8 mouse cellular contexts compared by ENCODE assay signal in genomic region chr8:122526526-122527170, GRCm38 (mm10). TPM values are rescaled to one million over a fixed set of nuclear protein-coding genes. Genes with fewer than 3 reads are reported as not detected.
DNase-seq lines count a peak whose midpoint lies in the region; ATAC-seq and TF ChIP-seq lines count a peak whose summit lies in the region.
"Had no signal": no experiment of that assay in that cellular context is flagged by ENCODE, and none has a peak within 500 bp of the region (broad histone marks: within the 10 kb centered on the region; RNA-seq: fewer than 3 reads in every experiment).

No protein-coding gene starts in this region.

- no peak overlapping the region for H3K4me3 ChIP-seq in ES-Bruce4 (ENCODE audit: low read depth, low read length)
- H3K4me3 ChIP-seq in embryonic facial prominence, embryonic 13.5 days, result no peak overlapping the region
- no peak overlapping the region for H3K4me3 ChIP-seq in kidney, embryonic 15.5 days (replicated peaks)
- no peak overlapping the region for H3K4me3 ChIP-seq in lung, embryonic 15.5 days
- no peak overlapping the region for H3K4me3 ChIP-seq in hindbrain, postnatal 0 days (ENCODE audit: low read length)
- H3K4me3 ChIP-seq: hindbrain, embryonic 13.5 days had no signal

- WGBS in embryonic facial prominence, embryonic 13.5 days, result 63% methylated on average over 7 of the region's 7 CpGs
- WGBS in kidney, embryonic 15.5 days, result 51% methylated on average over 7 of the region's 7 CpGs
- 32% methylated on average over 7 of the region's 7 CpGs for WGBS in lung, embryonic 15.5 days
- WGBS in hindbrain, postnatal 0 days, result 69% methylated on average over 7 of the region's 7 CpGs

- no peaks in the 10 kb centered on the region for H3K9me3 ChIP-seq in ES-Bruce4 (replicated peaks; ENCODE audit: control insufficient read depth, insufficient read depth, low read length, poor library complexity, severe bottlenecking)
- H3K9me3 ChIP-seq in embryonic facial prominence, embryonic 13.5 days, result no peaks in the 10 kb centered on the region
- no peaks in the 10 kb centered on the region for H3K9me3 ChIP-seq in kidney, embryonic 15.5 days (replicated peaks)
- no peaks in the 10 kb centered on the region for H3K9me3 ChIP-seq in lung, embryonic 15.5 days
- no peaks in the 10 kb centered on the region for H3K9me3 ChIP-seq in hindbrain, postnatal 0 days (ENCODE audit: low read length)
- H3K9me3 ChIP-seq: hindbrain, embryonic 13.5 days had no signal

- peaks cover 18% of the 10 kb centered on the region for H3K4me1 ChIP-seq in ES-Bruce4 (ENCODE audit: control insufficient read depth, insufficient read depth, low read length)
- peaks cover 47% of the 10 kb centered on the region for H3K4me1 ChIP-seq in embryonic facial prominence, embryonic 13.5 days
- H3K4me1 ChIP-seq in kidney, embryonic 15.5 days, result peaks cover 66% of the 10 kb centered on the region
- H3K4me1 ChIP-seq in lung, embryonic 15.5 days, result peaks cover 70% of the 10 kb centered on the region
- H3K4me1 ChIP-seq in hindbrain, postnatal 0 days (ENCODE audit: insufficient read depth, low read length), result peaks cover 22% of the 10 kb centered on the region

- no peak overlapping the region for H3K4me2 ChIP-seq in embryonic facial prominence, embryonic 13.5 days
- no peak overlapping the region for H3K4me2 ChIP-seq in kidney, embryonic 15.5 days
- H3K4me2 ChIP-seq in lung, embryonic 15.5 days, result no peak overlapping the region
- no peak overlapping the region for H3K4me2 ChIP-seq in hindbrain, postnatal 0 days (ENCODE audit: low read depth, low read length)
- H3K4me2 ChIP-seq: hindbrain, embryonic 13.5 days had no signal

- TF ChIP-seq CTCF in ES-Bruce4 (IDR thresholded peaks at IDR 0.05; ENCODE audit: low read depth, low read length), result no peak
- TF ChIP-seq CTCF in hindbrain, postnatal 0 days (IDR thresholded peaks at IDR 0.05; ENCODE audit: low read depth), result no peak

- no peak for TF ChIP-seq EP300 in ES-Bruce4 (IDR thresholded peaks at IDR 0.05; ENCODE audit: insufficient read depth, low read depth, low read length)

- TF ChIP-seq POLR2A in ES-Bruce4 (IDR thresholded peaks at IDR 0.05; ENCODE audit: insufficient read depth, low read length), result no peak

- no peak for ATAC-seq in embryonic facial prominence, embryonic 13.5 days (ENCODE audit: insufficient number of reproducible peaks, insufficient read depth, low FRiP score, low TSS enrichment, low read depth)
- peak; percentile 12; the same call in 1 of the 2 replicates for ATAC-seq in kidney, embryonic 15.5 days (replicated peaks; ENCODE audit: low FRiP score)
- ATAC-seq in lung, embryonic 15.5 days (ENCODE audit: borderline replicate concordance, extremely low read depth, low FRiP score, low TSS enrichment), result peak; percentile 49; the same call in 1 of the 2 replicates
- ATAC-seq in megakaryocyte progenitor cell, adult 5-6 weeks (replicated peaks; ENCODE audit: poor library complexity), result no peak
- no peak for ATAC-seq in erythroid progenitor cell, adult 5-6 weeks (replicated peaks; ENCODE audit: low FRiP score, poor library complexity, severe bottlenecking)
- no peak for ATAC-seq in hindbrain, postnatal 0 days

- no peaks in the 10 kb centered on the region for H3K36me3 ChIP-seq in ES-Bruce4 (ENCODE audit: control insufficient read depth, insufficient read depth, low read length, poor library complexity, severe bottlenecking)
- peaks cover 7% of the 10 kb centered on the region; the same call in 1 of the 2 replicates for H3K36me3 ChIP-seq in embryonic facial prominence, embryonic 13.5 days
- no peaks in the 10 kb centered on the region for H3K36me3 ChIP-seq in kidney, embryonic 15.5 days
- H3K36me3 ChIP-seq in lung, embryonic 15.5 days, result no peaks in the 10 kb centered on the region
- no peaks in the 10 kb centered on the region for H3K36me3 ChIP-seq in hindbrain, postnatal 0 days (ENCODE audit: insufficient read depth, low read length)
- H3K36me3 ChIP-seq: hindbrain, embryonic 13.5 days had no signal

- H3K27ac ChIP-seq in ES-Bruce4 (ENCODE audit: insufficient read depth, low read length), result peak overlapping the region; percentile 97
- peak overlapping the region; percentile 48; the same call in 1 of the 2 replicates for H3K27ac ChIP-seq in embryonic facial prominence, embryonic 13.5 days
- peak overlapping the region; percentile 87 for H3K27ac ChIP-seq in kidney, embryonic 15.5 days
- peak overlapping the region; percentile 86 for H3K27ac ChIP-seq in lung, embryonic 15.5 days
- H3K27ac ChIP-seq in hindbrain, postnatal 0 days, result no peak overlapping the region
- H3K27ac ChIP-seq: hindbrain, embryonic 13.5 days had no signal

- H3K27me3 ChIP-seq in ES-Bruce4 (ENCODE audit: control insufficient read depth, insufficient read depth, low read length, poor library complexity, severe bottlenecking), result no peaks in the 10 kb centered on the region
- no peaks in the 10 kb centered on the region for H3K27me3 ChIP-seq in embryonic facial prominence, embryonic 13.5 days
- H3K27me3 ChIP-seq in kidney, embryonic 15.5 days, result no peaks in the 10 kb centered on the region
- no peaks in the 10 kb centered on the region for H3K27me3 ChIP-seq in lung, embryonic 15.5 days
- no peaks in the 10 kb centered on the region for H3K27me3 ChIP-seq in hindbrain, postnatal 0 days (ENCODE audit: insufficient read depth, low read length)

- 0 out of 2 replicates have a peak overlapping the region, but pooled peaks have one; percentile 71 for H3K9ac ChIP-seq in ES-Bruce4 (ENCODE audit: low read depth, poor library complexity, severe bottlenecking)
- H3K9ac ChIP-seq in embryonic facial prominence, embryonic 13.5 days, result 0 out of 2 replicates have a peak overlapping the region, but pooled peaks have one; percentile 11
- no peak overlapping the region for H3K9ac ChIP-seq in kidney, embryonic 15.5 days
- H3K9ac ChIP-seq in lung, embryonic 15.5 days, result no peak overlapping the region
- H3K9ac ChIP-seq in hindbrain, postnatal 0 days (replicated peaks; ENCODE audit: low read length), result no peak overlapping the region
- H3K9ac ChIP-seq: hindbrain, embryonic 13.5 days had no signal

- DNase-seq in hindbrain, postnatal 0 days (ENCODE audit: low spot score), result no peak

RNA-seq across cellular contexts. Expression of gene Piezo1, which starts 24.5 kb away (rescaled TPM):
- polyA plus RNA-seq in ES-Bruce4 (2011; ENCODE audit: insufficient read depth, insufficient read length, low read depth, missing spikeins), result 59.4 and 61.6 TPM in 2 replicates
- polyA plus RNA-seq in embryonic facial prominence, embryonic 13.5 days (2015; fragmentation: Nextera tagmentation; extraction: Ambion mirVana), result 8.4 and 16.2 TPM in 2 replicates
- polyA plus RNA-seq in kidney, embryonic 15.5 days (2015; fragmentation: Nextera tagmentation; extraction: Ambion mirVana), result 13.2 and 17.8 TPM in 2 replicates
- 18.7 and 23.4 TPM in 2 replicates for polyA plus RNA-seq in lung, embryonic 15.5 days (2015; fragmentation: Nextera tagmentation; extraction: Ambion mirVana)
- 25.8 and 38.5 TPM in 2 replicates for total RNA-seq in megakaryocyte progenitor cell, adult 5-6 weeks (2015)
- 15.5 and 22.3 TPM in 2 replicates for total RNA-seq in megakaryocyte progenitor cell, adult 5-6 weeks (2017)
- 32.1 and 43.2 TPM in 2 replicates for total RNA-seq in erythroid progenitor cell, adult 5-6 weeks (2015; ENCODE audit: low replicate concordance)
- 31.8 and 52.9 TPM in 2 replicates for total RNA-seq in erythroid progenitor cell, adult 5-6 weeks (2017; ENCODE audit: low replicate concordance)
- 10.0 and 17.5 TPM in 2 replicates for total RNA-seq in hindbrain, postnatal 0 days (2014; rRNA removed)
- polyA plus RNA-seq in hindbrain, postnatal 0 days (2015; fragmentation: Nextera tagmentation; extraction: Ambion mirVana), result 1.2 and 1.3 TPM in 2 replicates

RNA-seq across cellular contexts. Expression of gene Cdt1, which starts 41.2 kb away (rescaled TPM):
- polyA plus RNA-seq in ES-Bruce4 (2011; ENCODE audit: insufficient read depth, insufficient read length, low read depth, missing spikeins), result 63.7 and 68.6 TPM in 2 replicates
- polyA plus RNA-seq in embryonic facial prominence, embryonic 13.5 days (2015; fragmentation: Nextera tagmentation; extraction: Ambion mirVana), result 34.3 and 39.6 TPM in 2 replicates
- 40.8 and 50.4 TPM in 2 replicates for polyA plus RNA-seq in kidney, embryonic 15.5 days (2015; fragmentation: Nextera tagmentation; extraction: Ambion mirVana)
- 42.7 and 44.9 TPM in 2 replicates for polyA plus RNA-seq in lung, embryonic 15.5 days (2015; fragmentation: Nextera tagmentation; extraction: Ambion mirVana)
- 52.4 and 62.0 TPM in 2 replicates for total RNA-seq in megakaryocyte progenitor cell, adult 5-6 weeks (2015)
- 40.8 and 49.6 TPM in 2 replicates for total RNA-seq in megakaryocyte progenitor cell, adult 5-6 weeks (2017)
- total RNA-seq in erythroid progenitor cell, adult 5-6 weeks (2015; ENCODE audit: low replicate concordance), result 55.5 and 65.8 TPM in 2 replicates
- total RNA-seq in erythroid progenitor cell, adult 5-6 weeks (2017; ENCODE audit: low replicate concordance), result 33.0 and 77.8 TPM in 2 replicates
- 24.9 and 26.3 TPM in 2 replicates for total RNA-seq in hindbrain, postnatal 0 days (2014; rRNA removed)
- polyA plus RNA-seq in hindbrain, postnatal 0 days (2015; fragmentation: Nextera tagmentation; extraction: Ambion mirVana), result 10.7 and 11.7 TPM in 2 replicates

RNA-seq across cellular contexts. Expression of gene Aprt, which starts 50.1 kb away (rescaled TPM):
- polyA plus RNA-seq in ES-Bruce4 (2011; ENCODE audit: insufficient read depth, insufficient read length, low read depth, missing spikeins), result 325 and 344 TPM in 2 replicates
- 296 and 355 TPM in 2 replicates for polyA plus RNA-seq in embryonic facial prominence, embryonic 13.5 days (2015; fragmentation: Nextera tagmentation; extraction: Ambion mirVana)
- polyA plus RNA-seq in kidney, embryonic 15.5 days (2015; fragmentation: Nextera tagmentation; extraction: Ambion mirVana), result 333 and 353 TPM in 2 replicates
- polyA plus RNA-seq in lung, embryonic 15.5 days (2015; fragmentation: Nextera tagmentation; extraction: Ambion mirVana), result 314 and 327 TPM in 2 replicates
- 258 and 268 TPM in 2 replicates for total RNA-seq in megakaryocyte progenitor cell, adult 5-6 weeks (2015)
- total RNA-seq in megakaryocyte progenitor cell, adult 5-6 weeks (2017), result 117 and 152 TPM in 2 replicates
- total RNA-seq in erythroid progenitor cell, adult 5-6 weeks (2015; ENCODE audit: low replicate concordance), result 39.4 and 53.7 TPM in 2 replicates
- 12.3 and 15.5 TPM in 2 replicates for total RNA-seq in erythroid progenitor cell, adult 5-6 weeks (2017; ENCODE audit: low replicate concordance)
- total RNA-seq in hindbrain, postnatal 0 days (2014; rRNA removed), result 113 and 123 TPM in 2 replicates
- polyA plus RNA-seq in hindbrain, postnatal 0 days (2015; fragmentation: Nextera tagmentation; extraction: Ambion mirVana), result 183 and 189 TPM in 2 replicates

RNA-seq across cellular contexts. Expression of gene Ctu2, which starts 50.7 kb away (rescaled TPM):
- polyA plus RNA-seq in ES-Bruce4 (2011; ENCODE audit: insufficient read depth, insufficient read length, low read depth, missing spikeins), result 40.0 and 44.2 TPM in 2 replicates
- polyA plus RNA-seq in embryonic facial prominence, embryonic 13.5 days (2015; fragmentation: Nextera tagmentation; extraction: Ambion mirVana), result 54.9 and 69.0 TPM in 2 replicates
- polyA plus RNA-seq in kidney, embryonic 15.5 days (2015; fragmentation: Nextera tagmentation; extraction: Ambion mirVana), result 48.6 and 55.7 TPM in 2 replicates
- polyA plus RNA-seq in lung, embryonic 15.5 days (2015; fragmentation: Nextera tagmentation; extraction: Ambion mirVana), result 38.3 and 46.8 TPM in 2 replicates
- 17.3 and 26.8 TPM in 2 replicates for total RNA-seq in megakaryocyte progenitor cell, adult 5-6 weeks (2015)
- 11.2 and 14.9 TPM in 2 replicates for total RNA-seq in megakaryocyte progenitor cell, adult 5-6 weeks (2017)
- total RNA-seq in erythroid progenitor cell, adult 5-6 weeks (2015; ENCODE audit: low replicate concordance), result 7.1 and 9.7 TPM in 2 replicates
- total RNA-seq in erythroid progenitor cell, adult 5-6 weeks (2017; ENCODE audit: low replicate concordance), result 0.23 and 0.51 TPM in 2 replicates
- 39.9 and 49.8 TPM in 2 replicates for total RNA-seq in hindbrain, postnatal 0 days (2014; rRNA removed)
- 85.4 and 93.6 TPM in 2 replicates for polyA plus RNA-seq in hindbrain, postnatal 0 days (2015; fragmentation: Nextera tagmentation; extraction: Ambion mirVana)

RNA-seq across cellular contexts. Expression of gene Rnf166, which starts 50.8 kb away (rescaled TPM):
- 15.6 and 17.1 TPM in 2 replicates for polyA plus RNA-seq in ES-Bruce4 (2011; ENCODE audit: insufficient read depth, insufficient read length, low read depth, missing spikeins)
- polyA plus RNA-seq in embryonic facial prominence, embryonic 13.5 days (2015; fragmentation: Nextera tagmentation; extraction: Ambion mirVana), result 51.1 and 51.3 TPM in 2 replicates
- 37.7 and 39.8 TPM in 2 replicates for polyA plus RNA-seq in kidney, embryonic 15.5 days (2015; fragmentation: Nextera tagmentation; extraction: Ambion mirVana)
- 40.5 and 43.9 TPM in 2 replicates for polyA plus RNA-seq in lung, embryonic 15.5 days (2015; fragmentation: Nextera tagmentation; extraction: Ambion mirVana)
- 26.6 and 33.3 TPM in 2 replicates for total RNA-seq in megakaryocyte progenitor cell, adult 5-6 weeks (2015)
- 32.8 and 33.2 TPM in 2 replicates for total RNA-seq in megakaryocyte progenitor cell, adult 5-6 weeks (2017)
- total RNA-seq in erythroid progenitor cell, adult 5-6 weeks (2015; ENCODE audit: low replicate concordance), result 15.5 and 20.9 TPM in 2 replicates
- 6.8 and 12.5 TPM in 2 replicates for total RNA-seq in erythroid progenitor cell, adult 5-6 weeks (2017; ENCODE audit: low replicate concordance)
- 37.4 and 48.8 TPM in 2 replicates for total RNA-seq in hindbrain, postnatal 0 days (2014; rRNA removed)
- polyA plus RNA-seq in hindbrain, postnatal 0 days (2015; fragmentation: Nextera tagmentation; extraction: Ambion mirVana), result 22.6 and 27.0 TPM in 2 replicates

Comparison
In these comparisons a context has a peak if more than half of its experiments do, and no peak if none do; other contexts are left out.
1. H3K9ac ChIP-seq: peak in ES-Bruce4 (single experiment) and embryonic facial prominence, embryonic 13.5 days (single experiment); none in kidney, embryonic 15.5 days (single experiment), lung, embryonic 15.5 days (single experiment) and hindbrain, postnatal 0 days (single experiment).
2. ATAC-seq: peak in kidney, embryonic 15.5 days (single experiment) and lung, embryonic 15.5 days (single experiment); none in embryonic facial prominence, embryonic 13.5 days (single experiment), megakaryocyte progenitor cell, adult 5-6 weeks (single experiment), erythroid progenitor cell, adult 5-6 weeks (single experiment) and hindbrain, postnatal 0 days (single experiment).